Mouse (Mus musculus): ENCODE measurements around the gene Axl.
"Not testable (repeated sequence)": the region's sequence is repeated elsewhere in the genome, so short reads cannot be mapped to it uniquely, and the experiment has no call there.

Axl gene

GRCm38 (mm10) chr7:25793679-25794078 lies 5.2 kb upstream of the Axl start:
- no peak for DNase-seq (ENCODE audit: low read depth, low spot score)

GRCm38 (mm10) chr7:25792966-25793365 lies 4.5 kb upstream of the Axl start:
- DNase-seq (ENCODE audit: low read depth, low spot score): not testable (repeated sequence)

GRCm38 (mm10) chr7:25790615-25791014 lies 2.1 kb upstream of the Axl start:
- no peak for DNase-seq (ENCODE audit: low read depth, low spot score)

GRCm38 (mm10) chr7:25789129-25789440 lies 580 bp upstream of the Axl start:
- DNase-seq (ENCODE audit: low read depth, low spot score): no peak

- no peak for DNase-seq (ENCODE audit: low read depth, low spot score)
Observed at GRCm38 (mm10) chr7:25787456-25788219, 867 bp downstream of the Axl start.

- no peak for DNase-seq (ENCODE audit: low read depth, low spot score)
Observed at GRCm38 (mm10) chr7:25786974-25787373, 1.5 kb downstream of the Axl start.

GRCm38 (mm10) chr7:25785752-25786151 lies 2.8 kb downstream of the Axl start:
- no peak for DNase-seq (ENCODE audit: low read depth, low spot score)

GRCm38 (mm10) chr7:25784808-25785207 lies 3.7 kb downstream of the Axl start:
- no peak for DNase-seq (ENCODE audit: low read depth, low spot score)

- DNase-seq (ENCODE audit: low read depth, low spot score): no peak
Observed at GRCm38 (mm10) chr7:25783746-25784145, 4.8 kb downstream of the Axl start.

GRCm38 (mm10) chr7:25782744-25783143 lies 5.8 kb downstream of the Axl start:
- no peak for DNase-seq (ENCODE audit: low read depth, low spot score)

GRCm38 (mm10) chr7:25781937-25782610 lies 6.4 kb downstream of the Axl start:
- no peak for DNase-seq (ENCODE audit: low read depth, low spot score)

- no peak for DNase-seq (ENCODE audit: low read depth, low spot score)
Observed at GRCm38 (mm10) chr7:25781321-25781936, 7.1 kb downstream of the Axl start.

GRCm38 (mm10) chr7:25780753-25781152 lies 7.8 kb downstream of the Axl start:
- no peak for DNase-seq (ENCODE audit: low read depth, low spot score)

- DNase-seq (ENCODE audit: low read depth, low spot score): no peak
Observed at GRCm38 (mm10) chr7:25780021-25780420, 8.5 kb downstream of the Axl start.

GRCm38 (mm10) chr7:25768229-25768628 lies 20.3 kb downstream of the Axl start:
- DNase-seq (ENCODE audit: low read depth, low spot score): no peak

- DNase-seq (ENCODE audit: low read depth, low spot score): no peak
Observed at GRCm38 (mm10) chr7:25766108-25766507, 22.4 kb downstream of the Axl start.

GRCm38 (mm10) chr7:25764221-25764620 lies 24.3 kb downstream of the Axl start:
- no peak for DNase-seq (ENCODE audit: low read depth, low spot score)

- DNase-seq (ENCODE audit: low read depth, low spot score): no peak
Observed at GRCm38 (mm10) chr7:25763678-25764077, 24.8 kb downstream of the Axl start.

GRCm38 (mm10) chr7:25761354-25761753 lies 27.2 kb downstream of the Axl start:
- no peak for DNase-seq (ENCODE audit: low read depth, low spot score)

GRCm38 (mm10) chr7:25756011-25756410 lies 32.5 kb downstream of the Axl start:
- DNase-seq (ENCODE audit: low read depth, low spot score): peak; percentile 46

GRCm38 (mm10) chr7:25755468-25755833 lies 33.1 kb downstream of the Axl start:
- no peak for DNase-seq (ENCODE audit: low read depth, low spot score)

- DNase-seq (ENCODE audit: low read depth, low spot score): peak; percentile 92
Observed at GRCm38 (mm10) chr7:25754738-25755467, 33.6 kb downstream of the Axl start, which contains the start of gene Hnrnpul1. Gene Hnrnpul1 (minus strand): TSS chr7:25754757.

Data from WW6 (cell line).